Mouse (Mus musculus): ENCODE data around the gene Frmd4a.

DNA sequence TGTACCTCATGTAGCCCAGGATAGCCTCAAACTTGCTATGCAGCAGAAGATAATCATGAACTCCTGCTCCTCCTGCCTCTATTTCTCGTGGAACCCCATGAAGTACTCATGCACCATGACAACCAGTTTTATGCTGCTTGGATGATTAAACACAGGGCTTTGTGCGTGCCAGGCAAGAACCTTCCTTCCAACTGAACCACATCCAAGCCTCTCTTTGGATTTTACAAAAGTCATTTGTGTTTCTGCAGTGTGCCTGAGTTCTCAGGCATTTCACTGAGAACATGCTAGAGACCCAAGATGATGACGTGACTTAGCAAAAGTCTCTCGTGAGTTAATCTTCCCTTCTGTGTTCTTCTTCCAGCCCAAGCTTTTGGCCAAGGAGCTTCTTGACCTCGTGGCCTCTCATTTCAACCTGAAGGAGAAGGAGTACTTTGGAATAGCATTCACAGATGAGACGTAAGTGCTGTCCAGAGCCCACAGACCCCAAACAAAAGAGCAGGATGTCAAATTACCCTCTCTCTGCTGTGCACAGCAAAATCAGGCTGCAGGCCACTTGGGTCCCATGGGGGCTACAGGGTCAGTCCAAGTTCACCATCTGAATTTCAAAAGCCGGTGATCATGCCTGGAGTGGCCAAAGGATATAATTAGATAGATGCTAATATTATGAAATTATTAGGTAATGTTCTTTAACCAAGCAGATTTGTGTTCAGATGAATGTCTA, 455.4 kb downstream of the Frmd4a start:
- no peak for TF ChIP-seq POLR2A (IDR thresholded peaks at IDR 0.05; ENCODE audit: low read depth, low read length)
- TF ChIP-seq CTCF (IDR thresholded peaks at IDR 0.05; ENCODE audit: extremely low read depth, insufficient read length, insufficient replicate concordance, low read depth, low read length): no peak
